Mouse (Mus musculus) lung, postnatal 25 days (tissue): ENCODE results near the gene Dhodh.

Experiments used
- DNase-seq: peaks from one replicate; pipeline ENCODE4 v3.0.0; 2022; ENCODE audit warnings: low spot score

The Dhodh gene

GRCm38 (mm10) chr8:109585652-109586051, 22.8 kb downstream of the Dhodh start:
- peak; percentile 54 for DNase-seq

- no peak for DNase-seq
These were observed 23.6 kb downstream of the Dhodh start for GRCm38 (mm10) chr8:109584830-109585229.

DNA sequence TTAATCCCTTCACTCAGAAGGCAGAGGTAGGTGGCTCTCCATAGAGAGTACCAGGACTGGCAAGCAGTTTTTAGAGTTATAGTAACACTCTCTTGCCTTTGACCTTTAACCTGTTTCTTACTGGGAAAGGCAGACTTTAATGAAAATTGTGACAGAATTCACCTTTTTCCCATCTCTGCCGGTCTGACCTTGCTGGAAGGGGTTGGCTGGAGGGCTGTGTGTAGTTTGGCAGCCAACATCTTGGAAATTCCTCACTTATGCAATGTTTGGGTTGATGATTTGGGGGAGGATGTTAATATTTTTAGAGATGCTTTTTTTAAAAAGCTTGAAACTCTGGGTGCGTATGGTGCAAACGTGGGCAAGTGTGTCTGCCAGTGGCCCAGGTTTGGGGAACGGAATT, 24.2 kb downstream of the Dhodh start:
- DNase-seq = no peak

- peak; percentile 79 for DNase-seq
These were observed 29.6 kb downstream of the Dhodh start, which contains the start of gene Hp for GRCm38 (mm10) chr8:109578900-109579301. Hp (minus strand) TSS chr8:109579172.

DNA sequence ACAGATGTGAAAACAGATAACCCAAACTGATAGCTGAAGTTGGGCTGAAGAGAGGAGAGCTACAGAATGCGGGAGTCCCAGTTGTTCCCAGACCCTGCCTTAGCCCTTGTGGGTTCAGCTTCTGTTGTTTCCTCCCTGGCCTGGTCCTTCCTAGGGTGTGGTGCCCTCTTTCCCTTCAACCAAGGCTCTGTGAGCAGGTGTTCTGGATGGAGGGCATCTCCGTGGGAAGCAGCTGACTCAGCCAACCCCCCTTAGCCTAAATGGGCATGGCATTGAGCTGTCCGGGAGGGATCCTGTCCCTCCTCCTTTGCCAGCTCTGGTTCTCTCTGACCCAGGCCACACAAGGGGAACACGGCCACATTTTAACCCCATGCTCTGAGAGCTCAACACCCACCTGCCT, 32.2 kb downstream of the Dhodh start:
- no peak for DNase-seq

GRCm38 (mm10) chr8:109571139-109571538, 37.3 kb downstream of the Dhodh start:
- DNase-seq = no peak

GRCm38 (mm10) chr8:109565498-109566333, 42.8 kb downstream of the Dhodh start, which contains the start of the genes Dhx38 and Txnl4b:
Dhx38 (minus strand) TSS chr8:109565861.
Txnl4b (plus strand) TSS chr8:109565892.
- DNase-seq = peak; percentile 99

GRCm38 (mm10) chr8:109564766-109565165, 43.7 kb downstream of the Dhodh start:
- DNase-seq = no peak

DNA sequence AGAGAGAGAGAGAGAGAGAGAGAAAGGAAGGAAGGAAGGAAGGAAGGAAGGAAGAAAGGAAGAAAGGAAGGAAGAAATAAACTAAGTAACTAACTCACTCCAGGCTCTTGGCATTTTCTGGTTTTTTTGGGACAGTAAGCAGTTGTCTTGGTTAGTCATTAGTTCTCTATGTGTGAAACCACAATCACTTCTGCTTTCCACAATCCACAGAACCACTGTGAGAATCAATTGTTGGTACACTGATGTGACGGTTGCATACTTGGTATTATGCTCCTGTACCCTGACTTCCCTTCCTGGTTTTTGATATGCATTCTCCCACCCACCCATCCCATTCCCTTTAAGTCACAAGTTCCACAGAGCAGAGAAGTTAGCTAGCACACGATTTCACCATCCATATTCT, 44.6 kb downstream of the Dhodh start:
- DNase-seq = no peak

GRCm38 (mm10) chr8:109551663-109552062, 56.8 kb downstream of the Dhodh start:
- DNase-seq = no peak

DNA sequence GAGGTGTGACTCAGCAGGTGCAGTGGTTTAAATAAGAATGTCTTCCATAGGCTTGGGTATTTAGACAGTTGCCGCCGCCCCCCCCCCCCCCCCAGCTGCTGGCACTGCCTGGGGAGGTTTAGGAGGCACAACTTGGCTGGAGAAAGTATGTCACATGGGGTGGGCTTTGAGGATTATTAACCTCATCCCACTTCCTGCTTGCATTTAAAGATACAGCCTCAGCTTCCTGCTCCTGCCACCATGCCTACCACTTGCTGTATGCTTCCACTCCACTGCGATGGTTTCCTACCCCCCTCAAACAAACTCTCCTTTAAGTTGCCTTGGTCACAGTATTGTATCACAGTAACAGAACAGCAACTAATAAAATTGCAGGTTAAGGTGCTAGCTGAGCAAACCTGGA, 64.4 kb downstream of the Dhodh start:
- DNase-seq = no peak

DNA sequence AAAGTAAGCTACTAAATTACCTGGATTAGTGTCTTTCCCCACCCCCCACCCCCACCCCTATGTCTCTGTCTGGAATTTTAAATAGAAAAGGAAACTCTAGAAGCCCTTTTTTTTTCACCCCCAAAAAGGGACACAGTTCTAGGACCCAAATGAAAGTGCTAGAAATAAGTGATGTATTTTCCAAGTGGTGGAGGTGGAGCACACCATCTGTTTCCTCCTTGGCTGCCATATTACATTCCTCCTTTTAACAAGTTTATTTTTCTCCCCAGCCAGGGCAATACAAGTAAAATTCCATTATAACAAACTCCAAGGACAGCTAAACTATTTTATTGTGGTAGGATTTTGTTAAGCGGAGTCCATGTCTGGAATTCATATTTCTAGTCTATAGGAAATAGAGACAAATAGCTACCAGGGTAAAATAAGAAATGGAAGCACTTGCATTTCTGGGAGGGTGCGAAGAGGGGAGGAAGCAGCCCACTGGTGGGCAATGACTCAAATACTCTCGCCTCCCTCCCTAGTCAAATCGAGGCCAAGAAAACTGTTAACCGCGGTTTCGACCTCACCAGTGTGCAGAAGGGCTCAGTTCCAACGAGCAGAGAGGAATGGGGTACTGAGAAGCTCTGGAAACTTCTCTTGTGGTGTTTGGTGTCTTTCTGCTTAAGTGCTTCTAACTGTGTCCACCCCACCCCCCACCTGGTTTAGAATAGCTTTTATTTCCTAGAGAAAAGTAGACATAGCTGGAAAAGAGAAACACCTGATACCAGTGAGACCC, 65.5 kb downstream of the Dhodh start:
- no peak for DNase-seq

- no peak for DNase-seq
These were observed 66.3 kb downstream of the Dhodh start for GRCm38 (mm10) chr8:109542165-109542564.
